Mouse (Mus musculus) heart, adult 8-10 months (tissue): Measurements from ENCODE around the gene Wscd2. TPM values are rescaled to one million over a fixed set of nuclear protein-coding genes. Genes with fewer than 3 reads are reported as not detected.

Experiments
- DNase-seq: peaks from one replicate; pipeline ENCODE4 v3.0.0; 2022; ENCODE audit warnings: low spot score
- total RNA-seq, 4 experiments: library from RNA; stranded (reverse); gene quantifications; 2 replicates each; pipeline ENCODE4 v1.2.4; 2022

Wscd2 gene
- total RNA-seq, 4 experiments from 2014 or later: 0.11 to 0.23 (median 0.16) TPM; not detected in 1

- DNase-seq: no peak
Observed at GRCm38 (mm10) chr5:113610490-113610889, 120.4 kb downstream of the Wscd2 start.

- DNase-seq: no peak
Observed at GRCm38 (mm10) chr5:113611131-113611530, 121.0 kb downstream of the Wscd2 start.

- peak; percentile 73 for DNase-seq
Observed at GRCm38 (mm10) chr5:113611771-113612233, 121.7 kb downstream of the Wscd2 start.

- no peak for DNase-seq
Observed at GRCm38 (mm10) chr5:113618716-113619115, 128.6 kb downstream of the Wscd2 start.

GRCm38 (mm10) chr5:113619151-113619550 is 129.0 kb downstream of the Wscd2 start:
- no peak for DNase-seq

- no peak for DNase-seq
Observed at GRCm38 (mm10) chr5:113620130-113620716, 130.1 kb downstream of the Wscd2 start.

GRCm38 (mm10) chr5:113620999-113621398 is 130.9 kb downstream of the Wscd2 start:
- no peak for DNase-seq

GRCm38 (mm10) chr5:113623052-113623451 is 132.9 kb downstream of the Wscd2 start:
- no peak for DNase-seq

GRCm38 (mm10) chr5:113625068-113625467 is 134.9 kb downstream of the Wscd2 start:
- DNase-seq: no peak

- DNase-seq: no peak
Observed at GRCm38 (mm10) chr5:113626352-113626751, 136.2 kb downstream of the Wscd2 start.

- no peak for DNase-seq
Observed at GRCm38 (mm10) chr5:113626991-113627390, 136.9 kb downstream of the Wscd2 start.

GRCm38 (mm10) chr5:113627820-113628437 is 137.8 kb downstream of the Wscd2 start:
- DNase-seq: no peak

- no peak for DNase-seq
Observed at GRCm38 (mm10) chr5:113629248-113629647, 139.1 kb downstream of the Wscd2 start.

- DNase-seq: no peak
Observed at GRCm38 (mm10) chr5:113630116-113630515, 140.0 kb downstream of the Wscd2 start.

GRCm38 (mm10) chr5:113633037-113633714 is 143.0 kb downstream of the Wscd2 start:
- no peak for DNase-seq

- peak; percentile 73 for DNase-seq
Observed at GRCm38 (mm10) chr5:113634024-113634651, 144.0 kb downstream of the Wscd2 start.

- DNase-seq: no peak
Observed at GRCm38 (mm10) chr5:113634887-113635610, 144.9 kb downstream of the Wscd2 start.

GRCm38 (mm10) chr5:113635861-113636565 is 145.9 kb downstream of the Wscd2 start:
- DNase-seq: no peak

- no peak for DNase-seq
Observed at GRCm38 (mm10) chr5:113637631-113638030, 147.5 kb downstream of the Wscd2 start.

GRCm38 (mm10) chr5:113638055-113638454 is 147.9 kb downstream of the Wscd2 start:
- no peak for DNase-seq

GRCm38 (mm10) chr5:113639126-113639525 is 149.0 kb downstream of the Wscd2 start:
- DNase-seq: no peak
